Mouse (Mus musculus): ENCODE data around the gene Cabp2. TPM values are rescaled to one million over a fixed set of nuclear protein-coding genes. Genes with fewer than 3 reads are reported as not detected.

The Cabp2 gene
- total RNA-seq, 1 experiment, result not detected

DNA sequence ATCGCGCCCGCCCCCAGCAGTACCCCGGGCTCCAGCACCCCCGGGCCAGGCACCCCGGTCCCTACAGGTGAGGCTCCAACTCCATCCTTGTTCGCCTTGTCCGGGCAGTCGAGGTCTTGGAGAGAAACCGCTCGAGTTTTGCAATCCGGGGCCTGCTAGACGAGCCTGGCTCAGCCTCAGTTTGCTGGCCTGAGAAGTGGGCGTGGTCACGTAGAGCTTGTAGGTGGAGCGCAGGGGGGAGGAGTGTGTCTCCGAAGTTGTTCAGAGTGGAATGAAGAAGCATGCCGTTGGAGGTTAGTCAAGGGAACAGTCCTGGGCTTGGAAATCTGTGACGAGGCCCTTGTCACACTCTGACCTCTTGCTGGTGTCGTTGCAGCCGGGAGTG is 16.1 kb downstream of the Cabp2 start:
- peak; percentile 88 for DNase-seq (ENCODE audit: low read depth, low spot score)
- Histone ChIP-seq H3K36me3 (ENCODE audit: control insufficient read depth, insufficient read depth, low read length, poor library complexity, severe bottlenecking) (peaks cover 6% of the 10 kb centered on the region), H3K4me3 (ENCODE audit: insufficient read depth in 1 of 2, low read depth in 1 of 2, low read length in 2 of 2, poor library complexity in 1 of 2, severe bottlenecking in 1 of 2) (peak overlapping the region; percentile 85 to 95), H3K9me3 (ENCODE audit: control insufficient read depth, insufficient read depth, low read depth, low read length) (no peaks in the 10 kb centered on the region), H3K4me1 (ENCODE audit: control insufficient read depth in 2 of 2, insufficient read depth in 2 of 2, low read length in 2 of 2, poor library complexity in 1 of 2) (peaks cover 0 to 15% of the 10 kb centered on the region in 2 experiments; a peak in 3 of 4 replicates), H3K27ac (ENCODE audit: insufficient read depth, low read depth, low read length, poor library complexity, severe bottlenecking) (peak overlapping the region; percentile 72), H3K9ac (ENCODE audit: insufficient read depth, low read depth, low read length, poor library complexity, severe bottlenecking) (peak overlapping the region; percentile 90)
- TF ChIP-seq HCFC1 (IDR thresholded peaks at IDR 0.05; ENCODE audit: borderline replicate concordance, insufficient read depth, low read length) (no peak; the same call in 1 of the 2 replicates), CHD2 (IDR thresholded peaks at IDR 0.05; ENCODE audit: low read depth, low read length) (no peak), ZNF384 (IDR thresholded peaks at IDR 0.05; ENCODE audit: low read depth, low read length) (no peak), MAFK (IDR thresholded peaks at IDR 0.05; ENCODE audit: insufficient read depth, low read depth, low read length) (no peak), ZC3H11A (IDR thresholded peaks at IDR 0.05; ENCODE audit: borderline replicate concordance, low read depth, low read length) (no peak)
- in situ Hi-C loops (cut with MboI; ENCODE audit: low sequenced_read_pairs in 2 of 2, unreplicated experiment in 2 of 2), result no loop called here

DNA sequence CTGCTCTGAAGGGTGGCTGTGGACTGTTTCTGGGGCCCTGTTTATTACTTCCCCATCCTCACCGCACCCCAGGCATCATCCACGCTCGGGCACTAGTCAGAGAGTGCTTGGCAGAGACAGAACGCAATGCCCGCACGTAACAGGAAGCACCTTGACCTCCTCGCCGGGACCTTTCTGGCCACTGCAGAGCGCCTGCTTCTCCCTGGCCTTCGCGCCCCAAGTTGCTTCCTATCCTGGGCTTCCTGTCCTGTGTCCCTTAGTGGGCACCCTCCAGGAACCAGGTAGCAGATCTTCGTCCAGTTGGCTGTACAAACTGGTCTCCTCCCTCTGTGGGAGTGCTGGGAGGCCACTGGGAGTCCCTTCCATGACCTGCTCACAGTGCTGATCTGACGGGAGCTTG is 17.0 kb downstream of the Cabp2 start:
- H3K27ac ChIP-seq (ENCODE audit: insufficient read depth, low read depth, low read length, poor library complexity, severe bottlenecking), result no peak overlapping the region
- no peak overlapping the region for H3K9ac ChIP-seq (ENCODE audit: insufficient read depth, low read depth, low read length, poor library complexity, severe bottlenecking)
- DNase-seq (ENCODE audit: low read depth, low spot score), result no peak
- in situ Hi-C loops (cut with MboI; ENCODE audit: low sequenced_read_pairs in 2 of 2, unreplicated experiment in 2 of 2), result no loop called here
- peaks cover 0 to 15% of the 10 kb centered on the region in 2 experiments; a peak in 3 of 4 replicates for H3K4me1 ChIP-seq (ENCODE audit: control insufficient read depth in 2 of 2, insufficient read depth in 2 of 2, low read length in 2 of 2, poor library complexity in 1 of 2)
- H3K9me3 ChIP-seq (ENCODE audit: control insufficient read depth, insufficient read depth, low read depth, low read length), result no peaks in the 10 kb centered on the region
- H3K36me3 ChIP-seq (ENCODE audit: control insufficient read depth, insufficient read depth, low read length, poor library complexity, severe bottlenecking), result peaks cover 6% of the 10 kb centered on the region
- no peak overlapping the region for H3K4me3 ChIP-seq (ENCODE audit: insufficient read depth in 1 of 2, low read depth in 1 of 2, low read length in 2 of 2, poor library complexity in 1 of 2, severe bottlenecking in 1 of 2)
- no peak for TF ChIP-seq MAFK (IDR thresholded peaks at IDR 0.05; ENCODE audit: insufficient read depth, low read depth, low read length)
- TF ChIP-seq HCFC1 (IDR thresholded peaks at IDR 0.05; ENCODE audit: borderline replicate concordance, insufficient read depth, low read length), result no peak

DNA sequence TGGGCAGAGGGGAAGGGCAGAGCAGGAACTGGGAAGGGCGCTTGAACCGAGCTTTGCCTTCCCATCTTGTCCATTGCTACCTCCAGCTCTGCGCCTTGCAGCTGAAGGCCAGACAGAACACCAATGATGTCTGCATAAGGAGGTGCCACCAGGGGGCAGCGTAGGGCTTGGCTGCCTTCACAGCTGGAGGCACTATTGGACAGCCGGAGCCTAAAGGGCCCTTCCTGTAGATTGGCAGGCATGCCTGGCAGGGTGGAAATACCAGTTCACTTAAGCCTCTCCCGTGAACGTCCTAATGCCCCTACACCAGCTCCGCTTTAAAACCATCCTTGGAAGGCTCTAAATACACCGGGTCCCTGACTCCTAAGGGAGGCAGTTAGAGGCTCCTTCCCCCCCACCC is 17.7 kb downstream of the Cabp2 start:
- in situ Hi-C loops (cut with MboI; ENCODE audit: low sequenced_read_pairs in 2 of 2, unreplicated experiment in 2 of 2), result no loop called here
- peaks cover 0 to 11% of the 10 kb centered on the region in 2 experiments; a peak in 3 of 4 replicates for H3K4me1 ChIP-seq (ENCODE audit: control insufficient read depth in 2 of 2, insufficient read depth in 2 of 2, low read length in 2 of 2, poor library complexity in 1 of 2)

DNA sequence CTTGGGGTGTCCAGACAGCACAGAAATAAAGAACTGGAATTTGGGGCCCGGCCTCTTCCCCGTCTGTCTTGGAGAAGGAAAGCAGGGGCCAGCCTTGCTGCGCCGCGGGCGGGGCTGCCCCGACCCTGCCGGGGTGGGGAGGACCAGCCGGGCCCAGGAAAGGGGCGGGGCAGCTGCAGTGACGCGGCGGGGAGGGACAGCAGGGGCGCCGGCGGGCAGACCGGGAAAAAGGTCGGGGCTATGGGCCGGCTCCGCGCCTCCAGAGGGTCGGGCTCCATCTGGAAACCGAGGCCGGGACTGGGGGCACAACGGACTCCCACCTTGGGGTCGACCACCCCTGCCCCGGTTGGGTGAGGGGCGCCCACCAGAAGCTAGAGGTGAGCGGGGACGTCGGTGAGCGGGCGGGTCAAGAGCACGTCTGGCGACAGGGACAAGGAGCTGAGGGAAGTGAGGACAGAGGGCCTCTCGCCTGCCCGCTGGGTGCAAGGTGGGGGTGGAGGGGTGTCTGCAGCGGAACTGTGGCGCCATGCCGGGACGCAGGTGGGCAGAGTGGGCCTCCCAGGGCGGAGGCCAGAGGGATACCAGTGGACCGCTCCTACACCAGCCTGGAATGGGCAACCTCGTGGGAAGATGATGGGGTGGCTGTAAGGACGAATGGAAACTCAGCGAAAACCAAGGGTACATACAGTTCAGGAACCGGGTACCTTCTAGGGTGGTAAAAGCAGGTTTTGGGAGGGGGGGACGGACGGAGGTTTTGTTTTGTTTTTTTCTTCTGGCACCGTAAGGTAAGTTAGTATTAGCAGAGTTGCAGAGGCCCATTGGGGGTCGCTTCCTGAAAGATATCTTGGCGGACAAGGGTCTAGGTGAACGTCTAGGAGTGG is 18.7 kb downstream of the Cabp2 start, which contains the start of gene Pitpnm1:
TSS of gene Pitpnm1 (plus strand) at position 162 of the 881 bp plus-strand sequence.
- H3K9ac ChIP-seq (ENCODE audit: insufficient read depth, low read depth, low read length, poor library complexity, severe bottlenecking), result peak within 1 kb of the TSS; percentile 52
- no peak for DNase-seq (ENCODE audit: low read depth, low spot score)
- no peak within 1 kb of the TSS for H3K27ac ChIP-seq (ENCODE audit: insufficient read depth, low read depth, low read length, poor library complexity, severe bottlenecking)
- in situ Hi-C loops (cut with MboI; ENCODE audit: low sequenced_read_pairs in 2 of 2, unreplicated experiment in 2 of 2), result no loop called here
- peak within 1 kb of the TSS; percentile 56 to 61 for H3K4me3 ChIP-seq (ENCODE audit: insufficient read depth in 1 of 2, low read depth in 1 of 2, low read length in 2 of 2, poor library complexity in 1 of 2, severe bottlenecking in 1 of 2)
- peaks cover 0 to 6% of the 10 kb centered on the region in 2 experiments; a peak in 3 of 4 replicates for H3K4me1 ChIP-seq (ENCODE audit: control insufficient read depth in 2 of 2, insufficient read depth in 2 of 2, low read length in 2 of 2, poor library complexity in 1 of 2)
- H3K9me3 ChIP-seq (ENCODE audit: control insufficient read depth, insufficient read depth, low read depth, low read length), result no peaks in the 10 kb centered on the region
- peaks cover 6% of the 10 kb centered on the region for H3K36me3 ChIP-seq (ENCODE audit: control insufficient read depth, insufficient read depth, low read length, poor library complexity, severe bottlenecking)
- TF ChIP-seq MAFK (IDR thresholded peaks at IDR 0.05; ENCODE audit: insufficient read depth, low read depth, low read length) (no peak), CHD2 (IDR thresholded peaks at IDR 0.05; ENCODE audit: low read depth, low read length) (no peak), ZC3H11A (IDR thresholded peaks at IDR 0.05; ENCODE audit: borderline replicate concordance, low read depth, low read length) (no peak), ZNF384 (IDR thresholded peaks at IDR 0.05; ENCODE audit: low read depth, low read length) (no peak), HCFC1 (IDR thresholded peaks at IDR 0.05; ENCODE audit: borderline replicate concordance, insufficient read depth, low read length) (no peak)

More for the DNA sequence above, 17.7 kb downstream of the Cabp2 start:
- H3K9me3 ChIP-seq (ENCODE audit: control insufficient read depth, insufficient read depth, low read depth, low read length), result no peaks in the 10 kb centered on the region
- H3K4me3 ChIP-seq (ENCODE audit: insufficient read depth in 1 of 2, low read depth in 1 of 2, low read length in 2 of 2, poor library complexity in 1 of 2, severe bottlenecking in 1 of 2), result no peak overlapping the region
- DNase-seq (ENCODE audit: low read depth, low spot score), result peak; percentile 86
- H3K36me3 ChIP-seq (ENCODE audit: control insufficient read depth, insufficient read depth, low read length, poor library complexity, severe bottlenecking), result peaks cover 6% of the 10 kb centered on the region
- TF ChIP-seq ZC3H11A (IDR thresholded peaks at IDR 0.05; ENCODE audit: borderline replicate concordance, low read depth, low read length) (peak; percentile 46; the same call in 1 of the 2 replicates), CHD2 (IDR thresholded peaks at IDR 0.05; ENCODE audit: low read depth, low read length) (no peak)
- no peak overlapping the region for H3K9ac ChIP-seq (ENCODE audit: insufficient read depth, low read depth, low read length, poor library complexity, severe bottlenecking)
- H3K27ac ChIP-seq (ENCODE audit: insufficient read depth, low read depth, low read length, poor library complexity, severe bottlenecking), result no peak overlapping the region
